Mouse (Mus musculus): ENCODE measurements around the gene Capza1. TPM values are rescaled to one million over a fixed set of nuclear protein-coding genes. Genes with fewer than 3 reads are reported as not detected.

The Capza1 gene
- polyA plus RNA-seq, 1 experiment from 2014 or later = 183 TPM

- peaks cover 68% of the 10 kb centered on the region for H3K36me3 ChIP-seq
- no peak overlapping the region for H3K9ac ChIP-seq
- H3K4me1 ChIP-seq = peaks cover 56% of the 10 kb centered on the region
- no peaks in the 10 kb centered on the region for H3K9me3 ChIP-seq (replicated peaks)
- peak overlapping the region; percentile 71 for H3K27ac ChIP-seq (replicated peaks)
- no peak overlapping the region for H3K4me3 ChIP-seq (replicated peaks)
- no peak overlapping the region for H3K4me2 ChIP-seq (replicated peaks)
- H3K27me3 ChIP-seq = no peaks in the 10 kb centered on the region
- WGBS = 62% methylated on average over 15 of the region's 15 CpGs
- no peak for ATAC-seq (ENCODE audit: insufficient number of reproducible peaks, low FRiP score, low TSS enrichment, low read depth)
These were observed 68.5 kb downstream of the Capza1 start for GRCm38 (mm10) chr3:104795661-104796340.

- peaks cover 60% of the 10 kb centered on the region for H3K36me3 ChIP-seq
- peak overlapping the region; percentile 71 for H3K27ac ChIP-seq (replicated peaks)
- H3K9ac ChIP-seq = no peak overlapping the region
- ATAC-seq (ENCODE audit: insufficient number of reproducible peaks, low FRiP score, low TSS enrichment, low read depth) = no peak
- H3K4me1 ChIP-seq = peaks cover 64% of the 10 kb centered on the region
- H3K9me3 ChIP-seq (replicated peaks) = no peaks in the 10 kb centered on the region
- no peak overlapping the region for H3K4me3 ChIP-seq (replicated peaks)
- no peak overlapping the region for H3K4me2 ChIP-seq (replicated peaks)
- WGBS = 52% methylated on average over 12 of the region's 12 CpGs
- H3K27me3 ChIP-seq = no peaks in the 10 kb centered on the region
These were observed 69.3 kb downstream of the Capza1 start for GRCm38 (mm10) chr3:104794953-104795470.

DNA sequence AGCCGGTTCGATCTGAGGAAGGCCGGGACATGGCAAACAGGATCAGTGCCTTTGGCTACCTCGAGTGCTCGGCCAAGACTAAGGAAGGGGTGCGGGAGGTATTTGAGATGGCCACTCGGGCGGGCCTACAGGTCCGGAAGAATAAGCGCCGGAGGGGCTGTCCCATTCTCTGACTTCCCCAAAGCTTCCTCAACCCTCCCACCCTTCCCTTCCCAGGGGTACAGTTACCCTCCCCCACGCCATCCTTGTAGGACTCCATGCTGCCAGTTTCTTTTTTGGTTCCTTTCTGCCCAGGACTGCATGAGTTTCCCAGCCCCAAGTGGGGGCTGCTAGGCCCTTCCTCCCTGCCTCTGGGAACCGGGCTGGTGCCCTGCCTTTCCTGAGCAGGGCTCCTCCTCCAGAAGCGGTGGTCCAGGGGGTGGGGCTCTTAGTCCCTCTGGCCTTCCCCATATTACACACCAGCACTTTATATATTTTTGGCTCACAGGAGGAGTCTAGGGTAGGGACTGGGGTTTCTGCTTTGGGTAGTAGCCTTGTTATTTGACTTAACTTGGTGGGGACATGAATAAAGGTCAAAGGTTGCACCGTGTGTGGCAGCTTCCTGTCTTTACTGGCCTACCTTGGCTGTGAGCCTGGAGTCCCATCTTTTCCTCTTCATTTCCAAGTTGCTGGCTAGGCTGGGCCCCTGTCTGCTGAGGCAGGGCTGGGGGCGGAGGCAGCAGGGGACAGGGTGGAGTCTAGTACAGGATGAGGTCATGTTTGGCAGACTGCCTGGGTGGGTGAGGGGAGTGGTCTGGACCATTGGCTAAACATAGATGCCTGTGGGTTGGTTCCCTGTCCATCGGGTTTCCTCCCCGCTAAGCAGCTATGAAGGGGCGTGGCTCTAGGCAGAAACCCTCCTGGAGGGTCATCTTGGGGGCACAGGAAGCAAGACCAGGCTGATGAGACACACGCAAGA, 70.2 kb downstream of the Capza1 start:
- ATAC-seq (ENCODE audit: insufficient number of reproducible peaks, low FRiP score, low TSS enrichment, low read depth) = peak; percentile 86
- WGBS = 43% methylated on average over 20 of the region's 20 CpGs
- H3K27me3 ChIP-seq = no peaks in the 10 kb centered on the region
- H3K36me3 ChIP-seq = peaks cover 51% of the 10 kb centered on the region
- no peak overlapping the region for H3K4me3 ChIP-seq (replicated peaks)
- no peak overlapping the region for H3K9ac ChIP-seq
- H3K9me3 ChIP-seq (replicated peaks) = no peaks in the 10 kb centered on the region
- no peak overlapping the region for H3K4me2 ChIP-seq (replicated peaks)
- peaks cover 70% of the 10 kb centered on the region for H3K4me1 ChIP-seq
- H3K27ac ChIP-seq (replicated peaks) = peak overlapping the region; percentile 71

GRCm38 (mm10) chr3:104792360-104793270, 71.7 kb downstream of the Capza1 start:
- Histone ChIP-seq H3K4me2 (replicated peaks) (no peak overlapping the region), H3K36me3 (peaks cover 43% of the 10 kb centered on the region), H3K27ac (replicated peaks) (peak overlapping the region; percentile 23; the same call in 1 of the 2 replicates)

GRCm38 (mm10) chr3:104791671-104792070, 72.6 kb downstream of the Capza1 start:
- Histone ChIP-seq H3K27ac (replicated peaks) (0 out of 2 replicates have a peak overlapping the region, but pooled peaks have one; percentile 23), H3K4me1 (peaks cover 74% of the 10 kb centered on the region), H3K36me3 (peaks cover 35% of the 10 kb centered on the region), H3K9me3 (replicated peaks) (no peaks in the 10 kb centered on the region), H3K9ac (no peak overlapping the region), H3K27me3 (no peaks in the 10 kb centered on the region), H3K4me3 (replicated peaks) (no peak overlapping the region), H3K4me2 (replicated peaks) (no peak overlapping the region)
- ATAC-seq (ENCODE audit: insufficient number of reproducible peaks, low FRiP score, low TSS enrichment, low read depth) = no peak
- WGBS = 75% methylated on average over 8 of the region's 8 CpGs

More at GRCm38 (mm10) chr3:104792360-104793270, 71.7 kb downstream of the Capza1 start:
- Histone ChIP-seq H3K4me3 (replicated peaks) (no peak overlapping the region), H3K4me1 (peaks cover 74% of the 10 kb centered on the region), H3K9me3 (replicated peaks) (no peaks in the 10 kb centered on the region), H3K27me3 (no peaks in the 10 kb centered on the region), H3K9ac (no peak overlapping the region)
- WGBS = 58% methylated on average over 15 of the region's 15 CpGs
- no peak for ATAC-seq (ENCODE audit: insufficient number of reproducible peaks, low FRiP score, low TSS enrichment, low read depth)

DNA sequence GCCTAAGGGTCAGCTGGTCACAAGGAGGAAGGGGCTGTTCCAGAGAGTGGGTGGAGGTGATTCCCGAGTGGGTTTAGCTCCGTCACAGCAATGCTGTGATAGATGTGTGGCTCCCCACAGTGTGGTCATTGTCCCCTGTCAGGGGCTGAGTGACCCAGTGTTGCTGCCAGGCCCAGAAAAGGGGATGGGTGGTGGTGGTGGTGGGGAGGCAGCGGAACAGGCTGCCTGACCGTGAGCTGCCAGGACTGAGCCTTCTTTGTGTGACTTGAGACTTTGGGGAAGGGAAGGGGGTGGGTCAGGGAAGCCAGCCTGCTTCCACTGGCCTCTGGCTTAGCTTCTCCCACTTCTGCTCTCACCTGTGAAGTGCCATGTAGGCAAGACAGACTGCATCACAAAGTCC, 73.3 kb downstream of the Capza1 start:
- peak overlapping the region; percentile 10; the same call in 1 of the 2 replicates for H3K9ac ChIP-seq
- no peaks in the 10 kb centered on the region for H3K27me3 ChIP-seq
- 23% methylated on average over 4 of the region's 4 CpGs for WGBS
- peaks cover 28% of the 10 kb centered on the region; the same call in 1 of the 2 replicates for H3K36me3 ChIP-seq
- peak overlapping the region; percentile 84 for H3K4me2 ChIP-seq (replicated peaks)
- peaks cover 70% of the 10 kb centered on the region for H3K4me1 ChIP-seq
- H3K4me3 ChIP-seq (replicated peaks) = peak overlapping the region; percentile 75
- peak overlapping the region; percentile 86 for H3K27ac ChIP-seq (replicated peaks)
- H3K9me3 ChIP-seq (replicated peaks) = no peaks in the 10 kb centered on the region
- no peak for ATAC-seq (ENCODE audit: insufficient number of reproducible peaks, low FRiP score, low TSS enrichment, low read depth)

DNA sequence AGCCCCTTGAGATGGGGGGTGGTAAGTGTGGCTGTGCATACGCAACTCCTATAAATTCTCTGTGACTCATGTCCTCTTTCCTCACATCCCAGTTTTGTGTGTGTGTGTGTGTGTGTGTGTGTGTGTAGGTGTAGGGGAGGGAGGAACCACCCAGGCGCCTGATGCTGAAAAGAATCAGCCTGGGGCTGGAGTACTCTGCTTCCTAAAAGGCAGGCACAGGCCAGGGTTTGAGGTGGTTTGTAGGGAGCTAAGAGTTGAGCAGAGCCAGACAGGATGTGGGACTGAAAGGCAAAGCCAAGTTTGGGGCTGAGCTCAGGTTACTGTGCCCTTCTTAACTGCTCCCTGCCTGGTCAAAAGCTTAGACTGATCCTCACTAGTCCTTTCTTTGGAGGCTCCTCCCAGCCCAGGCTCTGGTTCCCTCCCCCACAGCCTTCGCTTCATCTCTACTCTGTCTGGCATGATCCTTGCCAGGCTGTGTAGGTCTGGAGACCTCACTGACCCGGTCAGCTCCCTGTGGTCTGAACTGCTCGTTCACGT, 73.8 kb downstream of the Capza1 start:
- H3K27me3 ChIP-seq = no peaks in the 10 kb centered on the region
- ATAC-seq (ENCODE audit: insufficient number of reproducible peaks, low FRiP score, low TSS enrichment, low read depth) = peak; percentile 18; the same call in 1 of the 2 replicates
- H3K9ac ChIP-seq = peak overlapping the region; percentile 65
- H3K9me3 ChIP-seq (replicated peaks) = no peaks in the 10 kb centered on the region
- H3K27ac ChIP-seq (replicated peaks) = peak overlapping the region; percentile 86
- WGBS = 11% methylated on average over 6 of the region's 6 CpGs
- H3K4me2 ChIP-seq (replicated peaks) = peak overlapping the region; percentile 84
- H3K4me1 ChIP-seq = peaks cover 65% of the 10 kb centered on the region
- peak overlapping the region; percentile 75 for H3K4me3 ChIP-seq (replicated peaks)
- H3K36me3 ChIP-seq = peaks cover 24% of the 10 kb centered on the region; the same call in 1 of the 2 replicates

GRCm38 (mm10) chr3:104789822-104790221, 74.5 kb downstream of the Capza1 start:
- no peak for ATAC-seq (ENCODE audit: insufficient number of reproducible peaks, low FRiP score, low TSS enrichment, low read depth)
- Histone ChIP-seq H3K4me3 (replicated peaks) (peak overlapping the region; percentile 75), H3K36me3 (peaks cover 17% of the 10 kb centered on the region; the same call in 1 of the 2 replicates), H3K27ac (replicated peaks) (peak overlapping the region; percentile 86), H3K4me1 (peaks cover 58% of the 10 kb centered on the region), H3K9me3 (replicated peaks) (no peaks in the 10 kb centered on the region), H3K4me2 (replicated peaks) (peak overlapping the region; percentile 84), H3K27me3 (no peaks in the 10 kb centered on the region), H3K9ac (peak overlapping the region; percentile 65)
- 22% methylated on average over 13 of the region's 13 CpGs for WGBS

- Histone ChIP-seq H3K36me3 (peaks cover 17% of the 10 kb centered on the region; the same call in 1 of the 2 replicates), H3K27ac (replicated peaks) (peak overlapping the region; percentile 86), H3K27me3 (no peaks in the 10 kb centered on the region; the same call in 1 of the 2 replicates), H3K9me3 (replicated peaks) (no peaks in the 10 kb centered on the region), H3K4me2 (replicated peaks) (peak overlapping the region; percentile 84), H3K4me1 (peaks cover 53% of the 10 kb centered on the region), H3K9ac (peak overlapping the region; percentile 65), H3K4me3 (replicated peaks) (peak overlapping the region; percentile 75)
- 0 out of 2 replicates have a peak, but pooled peaks have one; percentile 1 for ATAC-seq (ENCODE audit: insufficient number of reproducible peaks, low FRiP score, low TSS enrichment, low read depth)
- 2% methylated on average over 10 of the region's 10 CpGs for WGBS
These were observed 75.0 kb downstream of the Capza1 start for GRCm38 (mm10) chr3:104789312-104789605.

Data from embryonic facial prominence, embryonic 15.5 days (tissue).